Mouse (Mus musculus): Measurements from ENCODE around the gene Ms4a12.

- no peak for TF ChIP-seq CTCF (IDR thresholded peaks at IDR 0.05; ENCODE audit: low read depth)
- TF ChIP-seq EP300 (IDR thresholded peaks at IDR 0.05; ENCODE audit: low read depth) = no peak
These were observed 3.6 kb upstream of the Ms4a12 start for GRCm38 (mm10) chr19:11235820-11236219.

All from liver, postnatal 0 days (tissue).